Mouse (Mus musculus) spleen, postnatal 36 days (tissue): ENCODE data around the gene Kif14.
A peak's percentile ranks its signal among the peaks of the same experiment; 100 is the strongest.
"Not testable (repeated sequence)": the region's sequence is repeated elsewhere in the genome, so short reads cannot be mapped to it uniquely, and the experiment has no call there.

Source experiments
- DNase-seq, 2 experiments: peaks; one replicate each; pipeline ENCODE4 v3.0.0; 2022; ENCODE audit warnings: low spot score in 2 of 2, mixed read lengths in 1 of 2

The Kif14 gene

DNA sequence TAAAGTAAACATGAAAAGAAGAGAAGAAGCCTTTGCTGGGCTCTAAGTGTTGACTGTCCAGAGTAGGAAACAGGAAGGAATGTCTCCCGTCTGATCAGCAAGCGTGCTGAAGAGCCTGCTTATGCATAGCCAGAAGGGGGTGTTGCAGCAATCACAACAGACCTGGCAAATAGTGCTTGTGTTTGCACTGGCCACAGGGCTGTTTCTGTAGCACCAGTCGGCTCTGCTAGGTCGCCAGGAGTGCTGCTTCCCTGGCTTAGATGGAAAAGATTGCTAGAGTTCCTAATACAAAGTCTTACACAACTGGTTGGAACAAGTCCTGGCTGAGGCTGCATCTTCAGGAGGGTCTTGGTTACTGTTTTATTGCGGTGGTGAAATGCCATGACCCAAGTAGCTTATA is 25.5 kb downstream of the Kif14 start:
- no peak for DNase-seq

DNA sequence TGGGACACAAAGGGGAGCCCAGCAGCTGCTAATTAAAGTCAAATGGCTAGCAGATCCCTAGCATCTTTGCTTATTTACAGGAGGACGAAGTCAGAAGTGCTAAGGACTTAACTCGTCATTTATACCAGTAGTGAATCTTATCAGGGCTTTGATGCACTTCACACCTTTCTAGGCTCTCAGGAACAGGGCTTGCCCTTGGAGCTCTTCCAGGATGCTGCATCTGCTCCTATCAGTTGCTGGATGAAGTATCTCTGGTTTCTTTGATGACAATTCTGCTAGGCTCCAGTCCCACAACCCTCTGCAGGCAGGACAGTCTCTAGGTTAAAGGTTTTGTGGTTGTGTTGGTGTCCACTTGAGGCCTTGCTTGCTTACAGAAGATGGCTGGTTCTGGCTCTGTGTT is 26.1 kb downstream of the Kif14 start:
- no peak for DNase-seq

DNA sequence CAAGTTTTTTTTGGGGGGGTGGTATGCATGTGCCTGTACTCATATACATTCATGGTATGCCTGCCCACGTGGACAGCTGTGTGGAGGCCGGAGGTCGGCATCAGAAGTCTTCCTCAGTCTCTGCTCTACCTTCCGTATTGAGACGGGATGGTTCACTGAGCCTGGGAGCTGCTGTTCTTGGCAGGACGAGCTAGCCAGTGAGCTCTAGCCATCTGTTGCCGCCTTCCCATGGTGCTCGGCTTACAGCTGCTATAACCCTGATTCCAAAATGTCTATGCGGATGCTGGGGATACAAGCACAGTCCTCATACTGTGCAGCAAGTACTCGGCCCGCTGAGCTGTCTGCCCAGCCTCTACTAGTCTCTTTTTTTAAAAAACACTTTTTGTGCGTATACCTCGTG is 33.2 kb downstream of the Kif14 start:
- no peak for DNase-seq

DNA sequence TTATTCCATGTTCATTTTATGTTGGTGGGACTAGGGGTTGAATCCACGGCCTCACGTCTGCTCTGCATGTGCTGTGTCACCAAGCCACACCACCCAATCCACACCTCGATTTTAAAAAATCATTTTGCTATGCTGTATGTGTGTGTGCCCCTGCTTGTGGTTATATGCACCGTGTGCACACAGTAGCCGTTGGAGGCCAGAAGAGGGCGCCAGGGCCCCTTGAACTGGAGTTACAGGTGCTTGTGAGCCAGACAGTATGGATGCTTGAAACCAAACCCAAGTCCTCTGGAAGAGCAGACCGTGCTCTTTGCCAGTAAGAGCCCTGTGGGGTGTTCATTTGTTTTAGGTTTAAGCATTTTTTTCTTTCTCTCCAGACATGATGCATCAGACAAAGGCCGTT is 36.8 kb downstream of the Kif14 start:
- no peak for DNase-seq

DNA sequence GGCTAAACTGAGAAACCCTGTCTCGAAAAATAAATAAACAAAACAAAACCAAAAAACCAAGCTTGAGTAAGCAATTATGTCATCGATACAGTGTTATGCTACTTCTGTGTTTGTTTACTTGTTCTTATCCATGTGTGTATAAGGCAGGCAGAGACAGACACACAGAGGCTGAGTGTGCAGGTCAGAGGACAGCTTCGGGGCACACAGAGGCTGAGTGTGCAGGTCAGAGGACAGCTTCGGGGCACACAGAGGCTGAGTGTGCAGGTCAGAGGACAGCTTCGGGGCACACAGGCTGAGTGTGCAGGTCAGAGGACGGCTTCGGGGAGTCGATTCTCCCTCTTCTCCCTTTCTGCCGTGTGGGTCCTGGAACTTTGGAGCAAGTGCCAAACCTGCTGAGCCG is 40.1 kb downstream of the Kif14 start:
- not testable (repeated sequence) for DNase-seq

DNA sequence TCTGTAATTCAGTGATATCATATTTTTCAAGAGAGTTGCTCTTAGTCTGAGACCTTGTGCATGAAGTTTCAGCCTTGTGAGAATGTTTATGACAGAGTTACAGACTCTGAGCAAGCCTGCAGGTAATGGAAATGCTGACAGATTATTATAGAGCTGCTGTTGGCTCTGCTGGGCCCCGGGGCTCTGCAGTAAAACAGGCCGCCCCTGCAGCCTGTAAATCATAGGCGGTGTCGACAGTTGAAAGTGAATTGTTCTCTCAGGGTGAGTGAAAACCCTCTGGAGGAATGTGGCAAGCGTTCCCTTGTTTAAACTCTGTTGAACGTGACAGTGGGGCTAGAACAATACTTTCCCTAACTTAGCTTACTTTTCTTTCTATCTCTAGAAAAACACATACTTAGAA is 46.2 kb downstream of the Kif14 start:
- no peak for DNase-seq

DNA sequence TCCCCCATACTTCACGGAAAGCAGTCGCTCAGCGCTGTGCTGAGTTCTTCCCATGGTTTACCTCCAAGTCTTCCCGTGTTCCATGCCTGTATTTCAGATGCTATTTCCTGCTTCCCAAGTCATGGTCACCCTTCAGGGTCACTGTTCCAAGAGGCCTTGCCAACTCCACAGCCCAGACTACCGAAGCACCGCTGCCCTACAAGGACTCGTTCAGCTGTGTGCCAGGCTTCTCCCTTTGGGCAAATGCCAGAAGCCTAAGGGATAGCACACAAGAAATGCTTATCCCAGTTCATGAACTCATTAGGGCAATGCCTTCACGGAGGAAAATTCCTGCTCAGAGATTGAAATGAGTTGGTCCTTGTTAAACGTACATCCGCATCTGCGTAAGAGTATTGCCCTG is 47.0 kb downstream of the Kif14 start:
- DNase-seq, result no peak

DNA sequence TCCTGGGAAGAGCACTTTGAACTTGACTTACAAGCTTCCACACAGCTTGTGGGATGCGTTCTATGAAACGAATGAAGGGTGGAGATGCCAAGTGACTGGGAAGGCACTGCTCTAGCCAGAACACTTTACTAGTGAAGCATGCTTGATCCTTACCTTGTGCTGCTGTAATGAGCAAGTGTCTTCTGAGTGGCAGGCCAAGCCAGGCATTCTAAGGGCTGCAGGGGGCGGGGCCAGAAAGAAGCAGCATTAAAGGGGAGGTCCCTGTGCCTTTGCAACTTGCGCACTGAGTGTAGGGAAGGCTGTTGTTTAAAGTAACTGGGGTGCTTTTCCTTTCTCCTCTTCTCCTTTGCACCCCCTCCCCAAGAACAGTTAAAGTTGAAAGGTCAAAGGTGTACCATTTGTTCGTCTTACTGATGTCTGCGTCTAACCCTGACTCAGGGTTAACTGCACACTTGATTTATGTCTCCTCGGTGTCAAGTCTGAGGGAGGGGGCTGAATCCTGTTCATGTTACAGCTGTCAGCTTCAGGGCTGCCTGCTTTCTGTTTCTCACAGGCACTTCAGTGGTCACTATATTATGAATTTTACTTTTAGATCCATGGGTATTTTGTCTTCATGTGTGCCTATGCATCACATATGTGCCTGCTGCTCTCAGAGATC is 52.7 kb downstream of the Kif14 start:
- DNase-seq, result no peak

DNA sequence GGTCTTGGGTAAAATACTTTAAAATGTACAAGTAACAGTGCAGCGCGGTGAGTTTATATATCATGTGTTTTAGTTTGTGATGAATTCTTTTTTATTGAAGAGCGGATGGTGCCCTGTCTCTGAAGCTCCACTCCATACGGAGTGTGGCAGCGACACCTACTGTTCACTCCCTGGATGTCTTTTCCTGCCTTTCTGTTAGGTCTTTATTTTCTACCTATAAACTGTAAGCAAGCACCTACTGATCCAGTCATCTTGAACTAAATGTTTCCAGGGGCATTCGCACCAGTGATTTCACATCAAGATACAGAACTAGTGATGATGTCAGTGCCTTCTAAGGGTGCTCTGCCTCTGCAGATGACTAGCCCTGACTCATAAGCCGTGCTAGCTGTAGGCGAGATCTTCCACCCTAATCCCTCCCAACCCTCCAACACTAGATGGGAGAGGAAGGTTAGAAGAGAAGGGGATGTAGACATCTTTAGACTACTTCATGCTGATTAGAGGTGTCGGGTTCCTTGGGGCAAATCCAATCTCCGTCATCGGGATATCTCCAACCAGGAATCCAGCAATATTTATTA is 55.3 kb downstream of the Kif14 start:
- no peak for DNase-seq

DNA sequence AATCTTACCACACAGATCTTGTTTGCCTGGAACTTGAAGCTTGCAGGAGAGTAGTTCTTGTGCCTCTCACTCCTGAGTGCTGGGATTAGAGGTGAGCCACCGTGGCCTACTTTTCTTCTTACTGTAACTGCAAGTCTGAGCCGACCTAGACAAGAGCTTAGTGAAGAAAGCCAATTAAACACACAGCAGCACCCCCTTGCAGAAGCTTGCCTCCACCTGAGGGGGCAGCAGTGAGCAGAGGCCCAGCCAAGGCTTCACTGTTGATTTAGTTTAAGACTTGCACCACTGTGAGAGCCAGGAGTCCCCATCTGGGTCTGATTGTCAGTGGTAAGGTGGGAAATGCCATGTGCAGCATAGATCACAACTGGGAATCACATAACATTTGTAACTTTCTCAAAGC is 58.8 kb downstream of the Kif14 start:
- peak; percentile 35 to 50 for DNase-seq

DNA sequence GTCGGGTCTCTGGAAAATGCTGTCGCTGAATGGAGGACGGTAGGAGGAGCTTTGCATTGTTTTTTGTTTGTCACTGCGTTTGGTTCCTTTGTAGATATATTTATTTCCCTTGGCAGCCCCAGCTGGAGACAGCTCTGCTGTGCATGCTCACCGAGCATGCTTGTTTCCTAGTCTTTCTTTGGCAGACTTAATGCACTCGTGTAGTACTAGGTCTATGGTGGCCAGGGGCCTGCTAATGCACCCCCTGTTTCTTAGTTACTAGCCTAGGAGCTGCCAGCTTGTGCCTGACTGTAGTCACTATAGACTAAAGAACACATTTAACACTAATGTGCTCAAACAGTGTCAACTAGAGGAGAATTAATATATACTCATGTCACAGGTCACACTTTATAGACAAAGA is 59.7 kb downstream of the Kif14 start:
- DNase-seq, result no peak

DNA sequence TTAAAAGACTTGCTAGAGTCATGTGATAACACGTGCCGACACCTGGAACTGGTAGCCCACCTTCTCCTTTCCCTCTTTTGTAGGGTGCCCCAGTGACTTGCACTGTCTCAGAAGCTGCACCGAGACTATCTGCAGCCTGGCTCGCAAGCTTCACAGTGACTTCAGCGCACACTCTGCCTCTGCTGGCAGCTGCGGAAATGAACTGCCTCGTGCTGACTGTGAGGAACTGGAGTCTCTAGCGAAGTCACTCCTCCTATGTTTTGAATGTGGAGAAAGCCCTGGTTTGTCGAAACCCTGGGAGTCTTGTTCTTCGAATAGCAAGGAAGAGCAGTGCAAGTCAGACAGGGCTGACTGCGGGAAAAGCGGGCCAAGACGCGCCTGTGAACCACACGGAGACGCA is 61.0 kb downstream of the Kif14 start:
- no peak for DNase-seq

DNA sequence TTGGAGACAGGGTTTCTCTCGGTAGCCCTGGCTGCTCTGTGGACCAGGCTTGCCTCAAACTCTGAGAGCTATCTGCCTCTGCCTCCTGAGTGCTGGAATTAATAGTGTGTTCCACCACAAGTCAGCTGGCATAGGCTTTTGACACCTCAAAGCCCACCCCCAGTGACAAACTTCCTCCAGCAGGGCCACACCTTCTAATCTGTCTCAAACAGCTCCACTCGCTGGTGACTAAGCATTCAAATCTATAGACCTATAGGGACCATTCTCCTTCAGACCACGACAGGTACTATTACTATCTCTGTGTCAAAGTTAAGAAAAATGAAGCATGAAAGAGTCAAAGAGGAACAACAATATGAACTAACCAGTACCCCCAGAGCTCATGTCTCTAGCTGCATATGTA is 66.4 kb downstream of the Kif14 start:
- peak; percentile 7 to 40 for DNase-seq

DNA sequence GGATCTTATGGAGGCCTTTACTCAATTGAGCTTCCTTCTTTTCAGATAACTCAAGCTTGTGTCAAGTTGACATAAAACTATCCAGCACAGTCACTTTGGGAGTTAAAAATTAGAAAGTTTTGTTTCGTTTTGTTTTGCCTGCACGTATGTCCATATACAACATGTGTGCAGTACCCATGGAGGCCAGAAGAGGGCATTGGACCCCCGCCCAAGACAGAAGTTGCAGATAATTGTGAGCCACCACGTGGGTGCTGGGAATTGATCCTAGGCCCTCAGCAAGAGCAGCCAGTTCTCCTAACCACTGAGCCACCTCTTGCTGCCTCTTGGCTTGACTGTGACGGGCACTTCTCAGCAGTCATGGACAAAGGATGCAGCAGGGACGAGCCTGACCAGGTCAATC is 70.8 kb downstream of the Kif14 start:
- DNase-seq, result no peak

DNA sequence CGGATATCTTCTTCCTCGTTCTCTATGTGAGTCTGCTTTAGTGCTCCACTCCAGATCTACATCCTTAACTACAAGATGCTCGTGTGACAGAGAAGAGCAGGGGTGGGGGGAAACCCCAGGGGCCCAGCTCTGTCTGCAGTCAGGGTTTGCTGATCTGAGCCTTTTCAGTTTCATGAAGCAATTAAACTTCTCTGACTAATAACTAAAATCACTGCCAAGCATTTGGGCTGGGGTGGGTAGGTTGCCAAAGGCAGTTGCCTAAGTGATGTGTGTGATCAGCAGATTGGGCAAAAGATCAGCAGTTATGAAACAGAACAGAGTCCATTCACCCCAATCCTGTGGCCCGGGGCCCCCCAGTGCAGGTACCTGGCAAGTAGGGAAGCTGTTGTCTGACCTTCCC is 72.1 kb downstream of the Kif14 start:
- no peak for DNase-seq

DNA sequence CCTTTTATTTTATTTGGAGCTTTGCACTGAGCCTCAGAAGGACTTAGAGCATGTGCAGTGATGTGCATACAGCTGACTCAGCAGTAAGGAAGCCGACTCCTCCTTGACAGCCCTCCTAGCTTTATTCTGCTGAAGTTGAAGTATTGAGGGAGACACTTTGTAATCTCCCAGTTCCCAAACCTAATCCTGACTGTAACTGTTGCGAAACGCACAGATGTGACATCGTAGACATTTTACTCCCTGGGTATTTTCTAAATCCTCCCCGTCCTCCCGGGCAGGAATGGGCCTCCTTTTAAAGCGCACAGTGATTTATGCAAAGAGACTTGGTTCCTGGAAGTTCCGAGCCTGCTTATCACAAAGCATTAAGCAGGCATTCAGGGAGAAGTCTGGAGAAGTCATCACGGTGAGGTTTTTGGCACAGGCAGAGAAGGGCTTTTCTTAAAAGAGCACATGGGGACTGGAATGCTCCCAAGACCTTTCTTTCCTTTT is 74.3 kb downstream of the Kif14 start:
- no peak for DNase-seq

DNA sequence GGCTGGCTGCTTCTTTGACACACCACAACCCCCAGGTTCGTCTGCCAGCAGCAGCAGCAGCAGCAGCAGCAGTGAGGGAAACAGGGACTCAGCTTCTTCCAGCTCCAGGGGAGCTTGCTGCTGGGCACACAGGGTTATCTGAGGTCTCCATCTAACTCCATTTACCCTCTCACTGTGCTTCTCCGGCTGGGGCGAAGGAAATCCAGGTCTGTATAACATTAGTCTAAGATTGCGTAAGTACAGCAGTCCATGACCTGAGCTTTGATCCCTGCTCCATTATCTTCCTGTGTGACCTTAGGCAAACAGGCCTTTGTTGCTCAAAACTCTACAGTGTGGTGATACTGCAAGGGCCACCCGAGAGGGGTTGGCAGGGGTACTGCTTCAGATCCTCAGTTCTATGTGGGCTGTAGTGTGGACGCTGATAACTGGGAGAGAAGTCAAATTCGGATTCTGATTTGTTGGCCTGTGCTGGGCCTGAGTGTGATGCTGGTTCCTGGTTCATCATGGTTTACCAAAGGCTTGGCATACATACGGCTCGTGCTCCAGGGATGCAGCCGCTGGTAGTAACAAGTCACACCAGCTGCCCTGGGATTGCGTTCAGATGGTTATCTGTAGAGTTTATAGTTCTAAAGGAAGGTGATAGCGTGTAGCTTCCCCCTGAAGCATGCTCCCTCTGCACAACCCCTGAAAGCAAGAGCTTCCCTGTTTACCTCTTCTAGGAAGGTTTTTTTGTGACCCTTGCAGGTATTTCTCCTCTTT is 75.7 kb downstream of the Kif14 start:
- no peak for DNase-seq

DNA sequence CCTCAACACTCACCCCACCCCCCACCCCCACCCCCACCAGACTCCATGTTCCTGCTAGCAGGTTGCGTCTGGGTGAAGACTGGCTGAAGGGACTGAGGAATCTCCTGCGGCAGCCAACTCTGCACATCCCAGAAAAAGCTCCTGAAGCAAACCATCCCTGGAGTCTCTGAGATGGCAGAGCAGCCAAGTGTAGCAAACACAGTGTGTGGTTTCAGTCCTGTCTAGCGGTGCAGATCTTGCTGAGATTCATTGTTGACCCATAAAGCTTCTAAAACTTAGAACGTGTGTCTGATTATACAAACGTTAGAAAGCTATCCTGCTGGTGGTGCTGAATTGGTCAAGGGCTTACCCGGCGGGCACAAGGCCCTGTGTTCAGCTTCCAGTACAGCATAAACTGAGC is 77.8 kb downstream of the Kif14 start:
- no peak for DNase-seq

DNA sequence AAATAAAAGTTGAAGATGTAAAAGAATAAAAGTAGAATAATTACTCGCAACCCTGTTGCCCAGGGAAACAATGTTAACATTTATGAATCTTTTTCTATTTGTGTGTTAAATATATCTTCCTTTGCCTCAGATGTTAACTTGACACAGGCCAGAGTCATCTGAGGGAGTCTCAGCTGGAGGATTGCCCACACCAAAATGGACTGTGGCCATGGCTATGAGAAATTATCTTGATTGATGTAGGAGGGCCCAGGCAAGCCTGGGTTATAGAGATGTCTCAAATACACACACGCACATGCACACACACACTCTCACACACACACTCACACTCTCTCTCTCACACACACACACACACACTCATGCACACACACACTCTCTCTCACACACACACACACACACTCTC is 80.9 kb downstream of the Kif14 start:
- no peak for DNase-seq

DNA sequence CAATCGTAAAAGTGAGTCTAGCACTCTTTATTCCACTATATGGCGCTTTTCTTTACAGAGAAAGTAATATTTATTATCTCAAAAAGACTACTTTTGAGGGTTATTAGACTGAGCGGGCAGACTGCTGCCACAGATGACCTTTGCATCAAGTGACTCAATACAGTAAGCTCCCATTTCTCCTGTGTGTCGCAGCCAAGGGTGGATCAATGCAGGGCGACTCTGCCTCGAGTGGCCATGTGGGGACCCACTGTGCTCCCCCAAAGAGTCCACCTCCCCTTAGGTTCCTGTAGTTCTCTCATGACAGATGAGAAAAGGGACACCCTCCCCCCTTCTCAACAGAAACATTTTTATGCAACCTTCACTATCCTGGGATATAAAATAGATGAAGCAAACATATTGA is 84.1 kb downstream of the Kif14 start:
- no peak for DNase-seq

DNA sequence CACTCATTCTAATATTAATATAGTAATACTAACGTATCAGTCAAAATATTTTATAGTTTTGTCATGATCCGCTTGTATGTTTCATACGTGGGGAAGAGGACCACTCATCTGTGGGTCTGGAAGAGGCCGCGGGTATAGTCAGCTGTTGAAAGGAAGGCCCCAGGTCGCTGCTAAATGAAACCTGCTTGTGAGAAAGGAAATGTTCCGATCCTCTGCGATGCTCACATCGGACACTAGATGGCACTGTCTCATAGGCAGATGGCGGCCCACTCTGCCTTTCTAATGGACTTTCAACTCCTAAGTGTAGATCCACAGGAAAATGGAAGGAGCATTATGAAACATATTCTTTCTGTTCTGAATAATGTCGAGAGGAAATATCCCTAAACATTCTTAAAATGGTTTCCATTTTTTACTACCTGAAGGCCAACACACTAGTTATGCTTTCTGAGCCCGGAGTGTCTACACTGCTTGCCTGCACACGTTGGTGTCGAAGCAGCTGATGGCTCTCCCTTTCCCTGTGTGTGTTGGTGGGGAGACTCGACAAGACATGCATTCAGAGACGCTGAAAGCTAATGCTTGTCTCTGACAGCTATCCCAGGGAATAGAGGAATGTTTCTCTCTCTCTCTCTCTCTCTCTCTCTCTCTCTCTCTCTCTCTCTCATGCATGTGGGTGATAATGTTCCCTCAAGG is 84.9 kb downstream of the Kif14 start:
- peak; percentile 37 to 51 for DNase-seq

DNA sequence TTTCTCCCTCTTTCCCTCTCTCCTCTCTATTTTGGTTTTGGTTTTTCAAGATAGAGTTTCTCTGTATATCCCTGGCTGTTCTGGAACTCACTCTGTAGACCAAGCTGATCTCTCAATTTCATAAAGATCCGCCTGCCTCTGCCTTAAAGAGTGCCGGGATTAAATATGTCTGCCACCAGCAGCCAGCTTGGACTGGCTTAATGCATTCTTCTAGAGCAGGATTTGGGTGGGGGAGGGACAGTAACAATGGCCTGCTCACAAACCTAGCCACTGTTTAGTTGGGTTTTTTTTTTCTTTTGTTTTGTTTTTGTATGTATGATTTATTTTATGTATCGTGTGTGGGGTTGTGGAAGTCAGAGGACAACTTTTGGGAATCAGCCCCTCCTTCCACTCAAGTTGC is 88.5 kb downstream of the Kif14 start:
- no peak for DNase-seq

DNA sequence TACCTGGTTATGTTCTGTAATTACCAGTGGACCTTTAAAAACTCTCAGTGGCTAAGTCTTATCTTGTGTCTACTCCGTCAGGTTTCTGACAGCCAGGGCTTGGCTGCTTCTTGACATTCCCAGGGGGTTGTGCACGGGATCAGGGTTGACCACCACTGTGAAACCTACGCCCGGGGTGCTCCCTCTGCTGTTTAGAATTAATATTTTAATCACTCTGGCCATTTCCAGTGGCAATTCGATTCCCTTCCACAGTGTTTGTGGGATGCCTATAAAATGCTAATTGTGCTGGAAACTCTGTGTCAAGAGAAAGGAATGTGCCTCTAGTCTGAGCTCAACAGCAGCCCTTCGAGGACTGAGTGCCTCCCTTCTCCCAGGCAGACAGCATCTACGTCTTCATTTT is 89.7 kb downstream of the Kif14 start:
- no peak for DNase-seq
